Mouse (Mus musculus): ENCODE data around the gene Plcd3. TPM values are rescaled to one million over a fixed set of nuclear protein-coding genes. Genes with fewer than 3 reads are reported as not detected.

Gene Plcd3
- polyA plus RNA-seq, 1 experiment from 2014 or later: 4.4 TPM

GRCm38 (mm10) chr11:103136039-103136577, 34.6 kb upstream of the Plcd3 start:
- 90% methylated on average over 8 of the region's 8 CpGs for WGBS
- no peak overlapping the region for H3K4me2 ChIP-seq
- no peak overlapping the region for H3K27ac ChIP-seq (replicated peaks)
- H3K9me3 ChIP-seq: no peaks in the 10 kb centered on the region
- peaks cover 19% of the 10 kb centered on the region for H3K36me3 ChIP-seq
- no peak for ATAC-seq (ENCODE audit: low FRiP score, low read depth)
- H3K4me3 ChIP-seq: no peak overlapping the region
- no peak overlapping the region for H3K9ac ChIP-seq
- no peaks in the 10 kb centered on the region for H3K27me3 ChIP-seq
- H3K4me1 ChIP-seq (replicated peaks): peaks cover 41% of the 10 kb centered on the region

- H3K27ac ChIP-seq (replicated peaks): no peak overlapping the region
- H3K9ac ChIP-seq: no peak overlapping the region
Observed at GRCm38 (mm10) chr11:103134221-103134620, 32.8 kb upstream of the Plcd3 start.

GRCm38 (mm10) chr11:103133456-103134185, 32.2 kb upstream of the Plcd3 start:
- Histone ChIP-seq H3K27ac (replicated peaks) (peak overlapping the region; percentile 78), H3K27me3 (no peaks in the 10 kb centered on the region), H3K4me3 (peak overlapping the region; percentile 20), H3K4me1 (replicated peaks) (peaks cover 45% of the 10 kb centered on the region), H3K9ac (peak overlapping the region; percentile 41), H3K36me3 (peaks cover 4% of the 10 kb centered on the region; the same call in 1 of the 2 replicates), H3K4me2 (peak overlapping the region; percentile 51), H3K9me3 (no peaks in the 10 kb centered on the region)
- 48% methylated on average over 6 of the region's 6 CpGs for WGBS
- ATAC-seq (ENCODE audit: low FRiP score, low read depth): peak; percentile 28; the same call in 1 of the 2 replicates

More at GRCm38 (mm10) chr11:103134221-103134620, 32.8 kb upstream of the Plcd3 start:
- Histone ChIP-seq H3K9me3 (no peaks in the 10 kb centered on the region), H3K4me2 (peak overlapping the region; percentile 51), H3K4me1 (replicated peaks) (peaks cover 45% of the 10 kb centered on the region), H3K27me3 (no peaks in the 10 kb centered on the region), H3K4me3 (no peak overlapping the region), H3K36me3 (peaks cover 10% of the 10 kb centered on the region)
- ATAC-seq (ENCODE audit: low FRiP score, low read depth): no peak
- 75% methylated on average over 3 of the region's 3 CpGs for WGBS

GRCm38 (mm10) chr11:103132576-103133455, 31.4 kb upstream of the Plcd3 start:
- H3K36me3 ChIP-seq: no peaks in the 10 kb centered on the region
- peak overlapping the region; percentile 99 for H3K27ac ChIP-seq (replicated peaks)
- H3K4me1 ChIP-seq (replicated peaks): peaks cover 45% of the 10 kb centered on the region
- ATAC-seq (ENCODE audit: low FRiP score, low read depth): peak; percentile 93
- peak overlapping the region; percentile 99 for H3K9ac ChIP-seq
- H3K9me3 ChIP-seq: no peaks in the 10 kb centered on the region
- peak overlapping the region; percentile 89 for H3K4me3 ChIP-seq
- WGBS: under 1% methylated on average over 42 of the region's 58 CpGs
- peak overlapping the region; percentile 62 for H3K4me2 ChIP-seq
- H3K27me3 ChIP-seq: no peaks in the 10 kb centered on the region

- Histone ChIP-seq H3K9ac (peak within 1 kb of the TSS; percentile 99), H3K27ac (replicated peaks) (peak within 1 kb of the TSS; percentile 99), H3K36me3 (no peaks in the 10 kb centered on the region), H3K4me3 (peak within 1 kb of the TSS; percentile 89), H3K4me2 (peak within 1 kb of the TSS; percentile 62), H3K27me3 (no peaks in the 10 kb centered on the region), H3K9me3 (no peaks in the 10 kb centered on the region), H3K4me1 (replicated peaks) (peaks cover 45% of the 10 kb centered on the region)
- ATAC-seq (ENCODE audit: low FRiP score, low read depth): peak; percentile 62
- under 1% methylated on average over 39 of the region's 39 CpGs for WGBS
Observed at GRCm38 (mm10) chr11:103131701-103132575, 30.5 kb upstream of the Plcd3 start, which contains the start of gene Hexim2. TSS of gene Hexim2 (plus strand) at chr11:103132429.

- Histone ChIP-seq H3K36me3 (no peaks in the 10 kb centered on the region), H3K4me3 (no peak overlapping the region), H3K4me1 (replicated peaks) (peaks cover 24% of the 10 kb centered on the region), H3K27ac (replicated peaks) (no peak overlapping the region), H3K4me2 (no peak overlapping the region), H3K27me3 (no peaks in the 10 kb centered on the region), H3K9ac (no peak overlapping the region), H3K9me3 (no peaks in the 10 kb centered on the region)
- no peak for ATAC-seq (ENCODE audit: low FRiP score, low read depth)
- WGBS: 66% methylated on average over 5 of the region's 5 CpGs
Observed at GRCm38 (mm10) chr11:103120315-103120714, 18.9 kb upstream of the Plcd3 start.

- Histone ChIP-seq H3K36me3 (no peaks in the 10 kb centered on the region), H3K9me3 (no peaks in the 10 kb centered on the region), H3K4me2 (no peak overlapping the region), H3K4me3 (no peak overlapping the region), H3K27ac (replicated peaks) (no peak overlapping the region), H3K4me1 (replicated peaks) (peaks cover 27% of the 10 kb centered on the region), H3K9ac (no peak overlapping the region), H3K27me3 (no peaks in the 10 kb centered on the region)
- 47% methylated on average over 5 of the region's 5 CpGs for WGBS
- no peak for ATAC-seq (ENCODE audit: low FRiP score, low read depth)
Observed at GRCm38 (mm10) chr11:103119609-103120008, 18.2 kb upstream of the Plcd3 start.

GRCm38 (mm10) chr11:103118866-103119265, 17.4 kb upstream of the Plcd3 start:
- H3K4me2 ChIP-seq: peak overlapping the region; percentile 73
- H3K4me1 ChIP-seq (replicated peaks): peaks cover 31% of the 10 kb centered on the region
- 80% methylated on average over 2 of the region's 2 CpGs for WGBS
- no peaks in the 10 kb centered on the region for H3K9me3 ChIP-seq
- peaks cover 1% of the 10 kb centered on the region; the same call in 1 of the 2 replicates for H3K27me3 ChIP-seq
- H3K36me3 ChIP-seq: no peaks in the 10 kb centered on the region
- ATAC-seq (ENCODE audit: low FRiP score, low read depth): no peak
- H3K9ac ChIP-seq: no peak overlapping the region
- peak overlapping the region; percentile 57; the same call in 1 of the 2 replicates for H3K4me3 ChIP-seq
- no peak overlapping the region for H3K27ac ChIP-seq (replicated peaks)

GRCm38 (mm10) chr11:103117591-103118009, 16.1 kb upstream of the Plcd3 start:
- H3K4me2 ChIP-seq: peak overlapping the region; percentile 73

GRCm38 (mm10) chr11:103116959-103117590, 15.6 kb upstream of the Plcd3 start:
- ATAC-seq (ENCODE audit: low FRiP score, low read depth): no peak
- WGBS: under 1% methylated on average over 35 of the region's 35 CpGs
- Histone ChIP-seq H3K9me3 (no peaks in the 10 kb centered on the region), H3K27ac (replicated peaks) (peak overlapping the region; percentile 88), H3K9ac (peak overlapping the region; percentile 58), H3K4me1 (replicated peaks) (peaks cover 38% of the 10 kb centered on the region), H3K27me3 (peaks cover 16% of the 10 kb centered on the region), H3K4me3 (peak overlapping the region; percentile 57), H3K36me3 (no peaks in the 10 kb centered on the region), H3K4me2 (peak overlapping the region; percentile 73)

More at GRCm38 (mm10) chr11:103117591-103118009, 16.1 kb upstream of the Plcd3 start:
- WGBS: under 1% methylated on average over 38 of the region's 38 CpGs
- Histone ChIP-seq H3K4me1 (replicated peaks) (peaks cover 32% of the 10 kb centered on the region), H3K9ac (peak overlapping the region; percentile 58), H3K36me3 (no peaks in the 10 kb centered on the region), H3K4me3 (peak overlapping the region; percentile 57), H3K9me3 (no peaks in the 10 kb centered on the region), H3K27ac (replicated peaks) (peak overlapping the region; percentile 88), H3K27me3 (peaks cover 11% of the 10 kb centered on the region)
- no peak for ATAC-seq (ENCODE audit: low FRiP score, low read depth)

All from hindbrain, embryonic 15.5 days (tissue).